Mouse (Mus musculus) small intestine, adult 2 months (tissue): ENCODE measurements at regions not wholly inside any gene's neighbourhood (a gene's known extent, or its start where the extent isn't known, plus 50 kb on each side); places are given as distances from the start of the nearest gene placed in this dataset.

Experiments used
- H3K27ac ChIP-seq: fragments of 200-500 bp; 2 replicates; pipeline ENCODE4 v1.5.1; 2012; ENCODE audit warnings: low read depth, low read length, control low read depth, inconsistent platforms; ENCODE audit not compliant: insufficient read depth
- H3K27me3 ChIP-seq: fragments of 200-500 bp; 2 replicates; pipeline ENCODE4 v1.6.1; 2012; ENCODE audit warnings: mild to moderate bottlenecking, moderate library complexity, low read length, inconsistent platforms; ENCODE audit not compliant: control insufficient read depth, insufficient read depth
- H3K36me3 ChIP-seq: fragments of 200-500 bp; 2 replicates; pipeline ENCODE4 v1.6.1; 2012; ENCODE audit warnings: mild to moderate bottlenecking, low read length, control low read depth, inconsistent platforms; ENCODE audit not compliant: control insufficient read depth, insufficient read depth
- H3K4me1 ChIP-seq: fragments of 200-500 bp; 2 replicates; pipeline ENCODE4 v1.6.1; 2012; ENCODE audit warnings: low read length, inconsistent platforms, mixed read lengths; ENCODE audit not compliant: control insufficient read depth, insufficient read depth, insufficient read length
- H3K4me3 ChIP-seq: fragments of 200-500 bp; 2 replicates; pipeline ENCODE4 v1.5.1; 2012; ENCODE audit warnings: low read depth, mild to moderate bottlenecking, control low read depth, inconsistent platforms, low read length, moderate library complexity
- CTCF ChIP-seq: fragments of 200-500 bp; IDR thresholded peaks from 2 replicates; pipeline ENCODE4 v1.5.1; 2012; ENCODE audit warnings: low read depth, mild to moderate bottlenecking, control low read depth, inconsistent platforms, low read length, moderate library complexity, mixed read lengths; ENCODE audit not compliant: insufficient replicate concordance, insufficient read length; ENCODE audit errors: extremely low read depth
- POLR2A ChIP-seq: fragments of 200-500 bp; IDR thresholded peaks from 2 replicates; pipeline ENCODE4 v1.6.1; 2012; ENCODE audit warnings: low read depth, mild to moderate bottlenecking, control low read depth, inconsistent platforms, low read length, moderate library complexity
- WGBS: fragments of 180-500 bp; shearing (Covaris S2); methylation state at CpG from one replicate; pipeline ENCODE4 v1.1.7; 2018; 5-methylcytosine and 5-hydroxymethylcytosine counted together

DNA sequence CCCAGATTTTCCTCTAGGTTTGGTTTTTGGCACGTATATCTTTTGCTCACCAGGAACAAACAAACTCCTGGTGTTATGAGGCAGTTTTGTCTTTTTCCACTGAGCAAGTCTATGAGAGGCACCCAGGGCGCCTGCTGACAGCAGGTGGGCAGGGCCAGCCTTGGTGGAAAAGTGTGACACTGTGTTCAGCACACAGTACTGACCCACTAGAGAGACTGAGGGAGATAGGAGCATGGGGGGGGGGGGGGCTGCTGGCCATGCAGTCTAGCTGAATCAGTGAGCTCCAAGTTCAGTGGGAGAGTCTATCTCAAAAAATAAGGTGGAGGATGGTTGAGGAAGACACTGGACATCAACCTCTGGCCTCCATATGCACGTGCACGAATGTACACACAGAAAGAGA is 152.1 kb downstream of the Unc5cl start:
- no peak for TF ChIP-seq POLR2A
- H3K27ac ChIP-seq = no peak overlapping the region
- H3K27me3 ChIP-seq = no peaks in the 10 kb centered on the region
- H3K36me3 ChIP-seq = no peaks in the 10 kb centered on the region
- WGBS = 81% methylated on average over 4 of the region's 4 CpGs
- H3K4me1 ChIP-seq = no peaks in the 10 kb centered on the region
- H3K4me3 ChIP-seq = no peak overlapping the region

DNA sequence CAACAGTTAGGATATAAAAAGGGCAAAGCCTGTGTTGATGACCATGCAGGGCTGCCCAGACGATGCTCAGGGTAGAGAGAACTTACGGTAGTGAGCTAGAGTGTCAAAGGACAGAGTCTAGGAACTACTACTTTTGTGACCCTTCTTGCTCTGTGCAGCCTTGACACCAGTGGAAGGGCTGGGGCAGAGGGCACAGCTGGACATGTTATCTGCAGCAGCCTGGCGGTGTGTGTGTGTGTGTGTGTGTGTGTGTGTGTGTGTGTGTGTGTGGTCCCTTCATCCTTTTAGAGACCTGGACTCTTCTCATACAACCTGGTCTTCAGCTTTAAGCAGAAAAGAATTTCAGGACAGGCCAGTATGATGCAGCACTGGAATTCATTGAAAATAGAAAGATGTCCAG is 153.6 kb downstream of the Unc5cl start:
- TF ChIP-seq POLR2A = no peak
- no peak for TF ChIP-seq CTCF
- WGBS = 91% methylated on average over 3 of the region's 3 CpGs
- H3K36me3 ChIP-seq = no peaks in the 10 kb centered on the region
- no peaks in the 10 kb centered on the region for H3K4me1 ChIP-seq
- H3K27me3 ChIP-seq = no peaks in the 10 kb centered on the region
- no peak overlapping the region for H3K27ac ChIP-seq
- no peak overlapping the region for H3K4me3 ChIP-seq

DNA sequence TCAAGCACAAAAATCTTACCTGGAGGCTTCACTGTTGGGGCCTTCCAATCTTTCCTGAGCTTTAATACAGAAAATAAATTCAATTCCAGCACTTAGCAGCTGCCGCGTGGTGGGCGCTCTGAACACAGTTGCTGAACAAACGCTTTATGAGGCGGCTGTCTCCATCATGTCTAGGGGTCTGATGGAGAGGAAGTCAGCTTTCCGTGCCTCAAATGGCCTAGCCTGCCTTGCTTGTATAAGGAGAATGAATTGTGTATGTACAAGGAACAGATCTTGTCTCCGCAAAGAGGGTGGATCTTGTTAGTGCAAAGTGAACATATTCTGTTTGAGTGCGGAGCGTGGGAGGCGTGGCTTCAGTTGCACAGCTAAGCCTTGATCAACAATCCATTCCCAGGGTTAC is 155.4 kb downstream of the Unc5cl start:
- WGBS = 87% methylated on average over 10 of the region's 10 CpGs
- Histone ChIP-seq H3K27ac (no peak overlapping the region), H3K4me3 (no peak overlapping the region), H3K4me1 (no peaks in the 10 kb centered on the region), H3K27me3 (no peaks in the 10 kb centered on the region), H3K36me3 (no peaks in the 10 kb centered on the region)
- no peak for TF ChIP-seq CTCF
- no peak for TF ChIP-seq POLR2A

DNA sequence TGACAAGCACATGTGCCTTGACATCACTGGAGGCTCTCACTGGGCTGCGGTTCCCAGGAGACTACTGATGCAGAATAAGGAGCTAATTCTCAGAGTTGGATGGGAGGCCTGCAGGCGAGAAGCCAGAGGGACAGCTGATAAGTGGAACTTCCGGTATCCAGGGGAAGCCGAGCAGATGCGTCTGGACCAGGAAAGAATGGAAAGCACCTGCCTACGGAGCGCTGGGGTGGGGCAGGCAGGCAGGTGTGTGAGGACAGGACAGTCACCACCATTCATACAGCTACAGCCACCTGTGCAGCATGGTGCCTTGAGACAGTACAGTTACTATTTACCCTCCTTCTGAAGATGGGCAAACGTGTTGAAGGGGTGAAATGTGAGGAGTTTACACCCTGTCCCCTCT is 156.1 kb downstream of the Unc5cl start:
- H3K4me1 ChIP-seq = no peaks in the 10 kb centered on the region
- no peak overlapping the region for H3K27ac ChIP-seq
- H3K36me3 ChIP-seq = no peaks in the 10 kb centered on the region
- no peaks in the 10 kb centered on the region for H3K27me3 ChIP-seq
- no peak for TF ChIP-seq CTCF
- TF ChIP-seq POLR2A = no peak
- 25% methylated on average over 8 of the region's 8 CpGs for WGBS
- no peak overlapping the region for H3K4me3 ChIP-seq

DNA sequence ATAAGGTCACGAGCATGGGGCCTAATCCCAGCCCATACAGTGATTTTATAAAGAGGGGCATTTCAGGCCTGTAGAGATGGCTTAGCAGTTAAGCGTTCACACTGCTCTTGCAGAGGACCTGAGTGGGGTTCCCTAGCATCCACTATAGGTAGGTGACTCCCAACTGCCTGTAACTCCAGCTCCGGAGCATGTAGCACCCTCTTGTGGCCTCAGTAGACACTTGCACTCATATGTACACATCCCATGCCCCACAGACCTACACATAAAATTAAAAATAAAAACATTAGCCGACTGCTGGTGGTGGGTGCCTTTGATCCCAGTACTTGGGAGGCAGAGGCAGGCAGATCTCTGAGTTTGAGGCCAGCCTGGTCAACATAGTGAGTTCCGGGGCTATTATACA is 158.8 kb downstream of the Unc5cl start:
- Histone ChIP-seq H3K27ac (no peak overlapping the region), H3K27me3 (no peaks in the 10 kb centered on the region), H3K4me1 (no peaks in the 10 kb centered on the region), H3K4me3 (no peak overlapping the region), H3K36me3 (no peaks in the 10 kb centered on the region)
- 93% methylated on average over 5 of the region's 5 CpGs for WGBS
- TF ChIP-seq POLR2A (no peak), CTCF (no peak)

DNA sequence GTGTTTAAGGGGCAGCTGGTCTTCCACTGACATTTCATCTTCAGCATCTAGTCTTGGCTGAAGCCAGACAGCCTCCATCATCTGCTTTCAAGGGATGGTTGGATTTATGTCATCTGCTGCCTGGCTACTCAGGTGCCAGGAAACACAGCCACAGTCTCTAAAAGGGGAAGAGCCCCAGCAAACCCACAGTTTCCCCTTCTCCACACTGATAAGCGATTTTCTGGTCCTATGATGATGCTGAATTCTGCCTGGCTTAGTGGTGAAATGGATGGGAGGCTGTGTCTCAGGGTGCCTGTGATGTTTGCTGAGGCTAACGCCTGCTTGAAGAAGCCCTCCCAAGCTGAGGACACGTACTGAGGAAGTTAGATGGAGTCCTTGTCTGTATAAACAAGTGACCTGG is 160.5 kb downstream of the Unc5cl start:
- Histone ChIP-seq H3K27ac (no peak overlapping the region), H3K4me3 (no peak overlapping the region), H3K27me3 (no peaks in the 10 kb centered on the region), H3K4me1 (no peaks in the 10 kb centered on the region), H3K36me3 (no peaks in the 10 kb centered on the region)
- WGBS = 68% methylated on average over 3 of the region's 3 CpGs
- TF ChIP-seq POLR2A = no peak
- no peak for TF ChIP-seq CTCF

DNA sequence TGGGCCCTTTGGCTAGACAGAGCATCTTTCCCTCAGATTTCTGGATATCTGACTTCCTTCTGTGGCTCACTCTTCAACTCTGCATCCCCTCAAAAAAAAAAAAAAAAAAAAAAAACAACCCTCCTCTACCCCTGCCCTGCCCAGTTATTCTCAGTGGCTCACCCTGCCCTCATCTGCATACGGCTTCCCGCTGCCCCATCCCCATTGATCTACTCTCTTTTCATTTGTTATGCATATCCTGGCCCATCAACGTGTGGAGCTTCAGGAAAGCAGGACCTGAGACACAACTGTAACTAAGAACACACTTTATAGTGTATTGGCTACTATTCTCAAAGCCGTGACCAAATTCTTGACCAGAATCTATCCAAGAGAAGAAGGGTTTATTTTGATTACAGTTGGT is 161.5 kb downstream of the Unc5cl start:
- TF ChIP-seq CTCF (no peak), POLR2A (no peak)
- no peak overlapping the region for H3K4me3 ChIP-seq
- H3K27ac ChIP-seq = no peak overlapping the region
- 58% methylated on average over 4 of the region's 4 CpGs for WGBS
- H3K27me3 ChIP-seq = no peaks in the 10 kb centered on the region
- no peaks in the 10 kb centered on the region for H3K36me3 ChIP-seq
- no peaks in the 10 kb centered on the region for H3K4me1 ChIP-seq

DNA sequence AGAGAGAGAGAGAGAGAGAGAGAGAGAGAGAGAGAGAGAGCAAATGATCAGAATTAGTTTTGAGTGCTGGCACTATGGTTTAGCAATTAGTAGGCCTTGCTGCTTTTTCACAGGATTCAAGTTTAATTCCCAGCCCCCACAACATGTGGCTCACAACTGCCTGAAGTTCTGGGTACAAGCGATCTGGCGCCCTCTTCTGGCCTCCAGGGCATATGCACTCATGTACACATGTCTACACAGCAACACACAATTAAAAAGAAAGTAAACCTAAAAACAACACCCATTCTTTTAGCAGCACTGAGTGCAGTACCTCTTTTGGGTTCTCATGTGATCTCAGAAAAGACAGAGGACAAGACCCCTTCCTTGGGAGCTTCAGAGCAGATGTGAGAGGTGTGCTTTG is 166.2 kb downstream of the Unc5cl start:
- peak; percentile 12; the same call in 1 of the 2 replicates for TF ChIP-seq CTCF
- TF ChIP-seq POLR2A = no peak
- H3K27me3 ChIP-seq = no peaks in the 10 kb centered on the region
- H3K36me3 ChIP-seq = no peaks in the 10 kb centered on the region
- no peak overlapping the region for H3K4me3 ChIP-seq
- WGBS = 78% methylated on average over 2 of the region's 2 CpGs
- H3K27ac ChIP-seq = no peak overlapping the region
- H3K4me1 ChIP-seq = no peaks in the 10 kb centered on the region; the same call in 1 of the 2 replicates
